Mouse (Mus musculus) forebrain, embryonic 11.5 days (tissue): ENCODE measurements at regions not wholly inside any gene's neighbourhood (a gene's known extent, or its start where the extent isn't known, plus 50 kb on each side); places are given as distances from the start of the nearest gene placed in this dataset.

ENCODE experiments used
- ATAC-seq: fragments of 200-750 bp; cut with Nextera tagmentation; replicated peaks from 2 replicates; pipeline ENCODE4 v1.8.0; 2017; ENCODE audit warnings: moderate TSS enrichment; ENCODE audit not compliant: low FRiP score
- DNase-seq: peaks from one replicate; pipeline ENCODE4 v3.0.0-alpha.2; 2017; ENCODE audit warnings: low spot score
- H3K27ac ChIP-seq: fragments of 300-500 bp; sonication (generic); 2 replicates; pipeline ENCODE4 v1.5.1; 2014; ENCODE audit warnings: low read depth, low read length
- H3K27me3 ChIP-seq: fragments of 300-500 bp; sonication (generic); 2 replicates; pipeline ENCODE4 v1.6.1; 2014; ENCODE audit warnings: mild to moderate bottlenecking, low read length, mixed read lengths; ENCODE audit not compliant: control insufficient read depth, insufficient read depth
- H3K36me3 ChIP-seq: fragments of 300-500 bp; sonication (generic); 2 replicates; pipeline ENCODE4 v1.6.1; 2014; ENCODE audit warnings: mild to moderate bottlenecking, low read length, moderate library complexity, mixed read lengths; ENCODE audit not compliant: control insufficient read depth, insufficient read depth
- H3K4me1 ChIP-seq: fragments of 300-500 bp; sonication (generic); replicated peaks from 2 replicates; pipeline ENCODE4 v1.6.1; 2014; ENCODE audit warnings: low read length, mixed read lengths; ENCODE audit not compliant: control insufficient read depth, insufficient read depth
- H3K4me2 ChIP-seq: fragments of 300-500 bp; sonication (generic); 2 replicates; pipeline ENCODE4 v1.6.1; 2014; ENCODE audit warnings: low read depth, mild to moderate bottlenecking, low read length, moderate library complexity, mixed read lengths; ENCODE audit not compliant: severe bottlenecking
- H3K4me3 ChIP-seq: fragments of 300-500 bp; sonication (generic); 2 replicates; pipeline ENCODE4 v1.5.1; 2014; ENCODE audit warnings: low read depth, low read length
- H3K9ac ChIP-seq: fragments of 300-500 bp; sonication (generic); 2 replicates; pipeline ENCODE4 v1.6.1; 2014; ENCODE audit warnings: low read length
- H3K9me3 ChIP-seq: fragments of 300-500 bp; sonication (generic); 2 replicates; pipeline ENCODE4 v1.6.1; 2016; ENCODE audit warnings: low read length, mixed read lengths; ENCODE audit not compliant: control insufficient read depth
- WGBS: fragments of 180-500 bp; shearing (Covaris S2); extraction: QIAGEN DNeasy Blood & Tissue Kit; methylation state at CpG from one replicate; pipeline ENCODE4 v1.1.7; 2014; 5-methylcytosine and 5-hydroxymethylcytosine counted together

DNA sequence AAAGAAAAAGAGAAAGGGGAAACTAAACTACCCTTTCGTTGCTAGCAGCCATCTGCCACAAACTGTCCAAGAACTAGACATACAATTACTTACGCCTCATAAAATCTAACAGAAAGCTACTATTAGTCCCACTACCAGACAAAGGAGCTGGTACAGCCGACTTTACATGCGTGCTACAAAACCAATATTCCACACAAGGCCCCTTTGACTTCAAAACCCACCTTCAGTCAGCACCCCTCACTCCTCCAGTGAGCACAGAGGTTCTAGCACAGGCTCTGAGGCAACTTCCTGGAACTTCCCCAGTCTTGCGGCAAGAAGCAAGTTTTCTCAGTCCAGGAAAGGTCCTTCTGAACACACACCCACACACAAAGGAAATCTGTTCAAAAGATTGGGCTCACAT is 51.6 kb upstream of the Zfp462 start:
- no peak for ATAC-seq
- 80% methylated on average over 5 of the region's 5 CpGs for WGBS
- no peak overlapping the region for H3K9ac ChIP-seq
- H3K27ac ChIP-seq: no peak overlapping the region
- no peaks in the 10 kb centered on the region for H3K36me3 ChIP-seq
- H3K27me3 ChIP-seq: no peaks in the 10 kb centered on the region
- no peak overlapping the region for H3K4me2 ChIP-seq
- no peak overlapping the region for H3K4me3 ChIP-seq
- no peaks in the 10 kb centered on the region for H3K4me1 ChIP-seq
- no peaks in the 10 kb centered on the region for H3K9me3 ChIP-seq
- DNase-seq: no peak
